Mouse (Mus musculus) retina, postnatal 7 days (tissue): ENCODE data around the gene 4930539E08Rik.

Source experiments
- DNase-seq: peaks from one replicate; pipeline ENCODE4 v3.0.0-alpha.2; 2012; ENCODE audit warnings: low read depth, low spot score

4930539E08Rik gene

GRCm38 (mm10) chr17:28930392-28931074 is 15.4 kb upstream of the 4930539E08Rik start:
- DNase-seq = no peak

DNA sequence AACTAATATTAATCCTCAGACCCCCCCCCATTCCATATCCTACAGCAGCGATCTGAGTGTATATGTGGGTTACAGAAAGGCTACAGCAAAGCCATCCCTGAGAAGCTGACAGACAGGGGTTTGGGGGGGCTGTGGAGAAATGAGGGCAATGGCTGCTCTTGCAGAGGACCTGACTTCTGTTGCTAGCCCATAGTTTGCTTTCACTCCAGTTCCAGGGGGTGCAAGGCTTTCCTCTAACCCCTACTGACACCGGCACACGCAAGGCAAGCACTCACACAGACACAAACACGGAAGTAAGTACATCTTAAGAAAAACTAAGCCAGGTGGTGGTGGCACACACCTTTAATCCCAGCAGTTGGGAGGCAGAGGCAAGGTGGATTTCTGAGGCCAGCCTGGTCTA is 14.2 kb upstream of the 4930539E08Rik start:
- DNase-seq = no peak

GRCm38 (mm10) chr17:28928004-28928403 is 12.9 kb upstream of the 4930539E08Rik start:
- DNase-seq = no peak

- DNase-seq = no peak
Observed at GRCm38 (mm10) chr17:28926866-28927635, 11.9 kb upstream of the 4930539E08Rik start.

DNA sequence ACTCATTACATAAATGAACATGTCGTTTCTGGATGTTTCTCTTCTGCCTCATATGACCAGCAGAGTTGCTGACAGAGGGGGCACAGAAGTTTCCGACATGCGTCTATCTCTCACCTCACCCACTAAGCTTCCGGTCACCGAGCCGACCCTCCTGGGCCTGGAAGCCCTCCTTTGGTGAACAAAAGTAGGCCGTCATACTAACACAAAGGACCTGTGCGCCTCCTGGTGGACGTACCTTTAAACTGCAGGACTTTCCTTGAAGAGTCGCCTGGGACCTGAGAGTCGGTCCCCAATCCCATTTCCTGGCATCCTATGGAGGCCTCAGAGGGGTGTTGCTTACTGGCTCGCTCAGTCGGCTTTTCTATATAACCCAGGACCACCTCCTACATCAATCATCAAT is 11.3 kb upstream of the 4930539E08Rik start:
- peak; percentile 70 for DNase-seq

DNA sequence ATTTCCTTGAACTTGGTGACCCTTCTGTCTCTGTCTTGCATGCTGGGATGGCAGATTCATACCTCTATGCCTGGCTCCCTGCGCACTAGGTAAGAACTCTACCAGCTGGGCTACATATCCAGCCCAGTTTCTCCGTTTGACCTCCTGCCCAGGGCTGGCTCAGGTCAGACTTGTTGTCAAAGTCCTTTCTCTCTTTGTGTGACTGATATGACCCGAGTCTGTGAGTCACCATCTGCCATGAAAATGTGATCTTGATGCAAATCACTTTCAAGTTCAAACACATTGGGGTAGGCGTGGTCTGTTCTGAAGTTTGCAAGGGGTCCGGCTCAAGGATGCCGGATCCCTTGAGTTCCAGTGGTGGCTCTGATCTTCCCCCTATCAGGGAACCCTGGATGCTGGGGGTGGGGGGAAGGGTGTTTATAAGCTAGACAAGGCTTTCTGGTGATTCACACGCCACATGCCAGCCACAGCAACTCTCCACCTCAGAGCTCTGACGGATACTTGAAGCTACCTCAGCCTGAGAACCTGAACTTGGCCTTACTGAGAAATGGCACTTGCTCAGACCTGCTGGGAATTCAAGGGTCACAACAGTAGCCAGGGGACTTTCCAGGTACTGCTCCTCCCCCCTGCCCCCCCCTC is 10.0 kb upstream of the 4930539E08Rik start:
- no peak for DNase-seq

GRCm38 (mm10) chr17:28922096-28922495 is 7.0 kb upstream of the 4930539E08Rik start:
- no peak for DNase-seq

GRCm38 (mm10) chr17:28921086-28921485 is 6.0 kb upstream of the 4930539E08Rik start:
- no peak for DNase-seq

- DNase-seq = no peak
Observed at GRCm38 (mm10) chr17:28916520-28916919, 1.4 kb upstream of the 4930539E08Rik start.

DNA sequence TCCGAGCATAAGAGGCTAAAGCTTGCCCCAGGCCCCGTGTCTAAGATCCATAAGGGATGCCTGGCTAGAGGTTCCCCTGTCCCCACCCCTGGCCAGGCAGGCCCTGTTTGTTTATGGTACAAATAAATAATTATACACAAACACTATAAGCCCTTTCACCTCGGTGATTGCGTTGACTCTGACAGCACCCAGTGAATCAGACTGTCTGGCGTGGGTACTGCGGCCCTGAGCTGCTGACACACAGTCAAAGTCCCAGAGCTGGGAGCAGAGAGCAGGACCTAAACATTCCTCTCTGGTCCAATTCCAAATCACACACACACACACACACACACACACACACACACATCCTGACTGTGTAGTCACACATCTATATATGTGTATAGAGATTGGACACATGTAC is 1.2 kb downstream of the 4930539E08Rik start:
- DNase-seq = no peak

DNA sequence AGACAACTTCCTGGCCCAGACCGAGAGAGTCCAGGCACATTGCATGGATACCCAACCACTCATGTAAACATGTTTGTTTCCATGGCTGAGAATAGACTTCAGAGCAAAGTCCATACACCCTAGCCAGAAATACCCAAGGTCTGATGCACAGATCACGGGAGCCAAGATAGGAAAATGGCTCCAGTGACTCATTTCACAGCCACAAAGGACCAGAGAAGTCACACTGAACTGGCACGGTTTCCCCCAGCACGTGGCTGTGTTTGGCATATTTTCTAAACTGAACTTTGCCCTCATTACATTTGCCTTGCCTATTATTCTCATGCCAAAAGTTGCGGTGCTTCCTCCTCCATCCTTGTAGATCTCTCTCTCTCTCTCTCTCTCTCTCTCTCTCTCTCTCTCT is 1.9 kb downstream of the 4930539E08Rik start:
- no peak for DNase-seq

DNA sequence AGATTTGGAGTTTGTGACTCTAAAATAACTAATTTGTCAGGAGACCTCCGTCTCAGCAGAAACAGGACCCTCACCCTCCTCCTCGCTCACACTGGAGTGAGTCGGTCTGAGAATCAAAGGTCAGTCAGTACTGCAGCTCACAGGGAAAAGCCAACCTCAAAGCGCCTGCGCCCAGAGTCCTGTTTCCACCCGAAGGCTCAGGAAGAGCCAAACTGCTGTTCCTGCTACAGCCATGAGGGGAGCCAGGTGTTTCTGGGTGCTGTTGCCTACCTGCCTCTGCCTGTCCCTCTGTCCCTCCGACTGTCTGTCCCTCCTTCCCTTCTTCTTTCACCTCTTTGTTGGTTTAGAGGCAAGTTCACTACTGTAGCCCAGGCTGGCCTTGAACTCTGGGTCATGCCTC is 5.0 kb downstream of the 4930539E08Rik start:
- DNase-seq = no peak

DNA sequence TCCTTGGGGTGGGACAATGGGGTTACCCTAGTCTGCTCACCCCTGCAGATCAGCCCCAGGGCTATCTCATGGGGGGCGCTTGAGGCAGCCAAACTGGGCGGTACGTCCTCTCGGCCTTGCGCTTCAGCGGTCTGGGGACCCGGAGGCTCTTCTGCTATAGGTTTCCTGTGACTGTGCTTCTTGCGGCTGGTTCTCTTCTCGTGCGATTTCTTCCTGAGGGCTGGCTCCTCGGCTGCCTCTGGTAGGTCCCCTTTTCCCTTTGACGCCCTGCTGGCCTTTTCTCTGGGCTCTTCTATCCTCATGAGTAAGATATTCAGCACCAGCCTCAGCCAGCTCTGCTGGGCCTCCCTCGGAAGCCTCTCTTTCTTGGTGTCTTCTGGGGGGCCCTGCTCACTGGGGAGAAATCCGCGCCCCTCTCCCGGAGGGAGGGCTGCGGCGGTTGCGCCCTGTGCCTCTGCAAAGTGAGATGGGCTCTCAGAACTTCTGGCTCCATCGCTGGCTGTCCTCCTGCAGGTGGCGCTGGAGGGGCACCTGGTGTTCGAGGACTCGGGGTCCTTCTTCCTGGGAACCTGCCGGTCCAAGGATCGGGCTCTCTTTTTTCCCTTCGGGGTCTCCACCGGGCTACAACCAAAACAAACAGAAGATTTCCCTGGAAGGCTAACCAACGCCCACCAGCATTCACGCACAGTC is 5.7 kb downstream of the 4930539E08Rik start:
- no peak for DNase-seq

DNA sequence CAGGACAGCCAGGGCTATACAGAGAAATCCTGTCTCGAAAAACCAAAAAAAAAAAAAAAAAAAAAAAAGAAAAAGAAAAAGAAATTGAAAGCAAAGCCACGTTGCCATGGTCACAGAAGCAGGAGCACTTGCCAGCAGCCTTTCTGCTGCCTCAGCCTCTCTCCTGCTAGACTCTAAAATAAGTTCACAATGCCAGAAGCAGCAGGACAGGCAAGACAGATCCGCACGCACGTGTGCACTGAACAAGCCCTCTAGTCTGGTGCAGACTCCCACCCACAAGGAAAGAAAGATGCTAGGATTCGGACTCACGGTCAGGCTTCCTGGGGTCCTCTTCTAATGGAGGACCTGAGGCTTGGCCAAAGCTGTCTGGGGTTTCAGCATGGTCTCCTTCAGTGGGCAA is 7.2 kb downstream of the 4930539E08Rik start:
- DNase-seq = no peak

DNA sequence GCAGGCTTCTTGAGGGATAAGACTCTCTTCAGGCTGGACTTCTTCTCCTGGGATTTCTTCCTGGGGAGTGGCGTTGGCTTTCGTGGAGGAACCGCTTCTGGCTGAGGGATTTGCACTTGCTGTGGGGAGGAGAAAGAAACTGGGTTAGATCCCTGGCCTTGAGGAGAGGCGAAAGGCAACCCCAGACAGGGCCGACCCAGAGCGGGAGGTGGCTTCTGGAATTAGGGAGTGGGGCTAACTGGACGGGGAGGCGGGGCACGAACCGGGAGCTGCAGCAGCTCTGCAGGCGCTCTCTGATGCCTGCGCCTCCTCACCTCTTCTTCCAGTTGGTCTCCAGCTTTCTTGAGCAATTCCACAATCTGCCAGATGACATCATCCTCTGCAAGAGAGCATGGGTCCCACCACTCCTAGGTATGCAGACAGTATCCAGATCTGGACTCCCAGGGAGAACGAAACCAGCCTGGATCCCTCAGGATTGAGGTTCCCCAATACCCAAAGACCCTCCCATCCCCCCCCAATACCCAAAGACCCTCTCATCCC is 9.7 kb downstream of the 4930539E08Rik start:
- no peak for DNase-seq

GRCm38 (mm10) chr17:28904546-28905376 is 10.4 kb downstream of the 4930539E08Rik start:
- DNase-seq = peak; percentile 54

GRCm38 (mm10) chr17:28901559-28901958 is 13.6 kb downstream of the 4930539E08Rik start:
- no peak for DNase-seq

- no peak for DNase-seq
Observed at GRCm38 (mm10) chr17:28899427-28899826, 15.7 kb downstream of the 4930539E08Rik start.

GRCm38 (mm10) chr17:28898249-28898648 is 16.9 kb downstream of the 4930539E08Rik start:
- no peak for DNase-seq

DNA sequence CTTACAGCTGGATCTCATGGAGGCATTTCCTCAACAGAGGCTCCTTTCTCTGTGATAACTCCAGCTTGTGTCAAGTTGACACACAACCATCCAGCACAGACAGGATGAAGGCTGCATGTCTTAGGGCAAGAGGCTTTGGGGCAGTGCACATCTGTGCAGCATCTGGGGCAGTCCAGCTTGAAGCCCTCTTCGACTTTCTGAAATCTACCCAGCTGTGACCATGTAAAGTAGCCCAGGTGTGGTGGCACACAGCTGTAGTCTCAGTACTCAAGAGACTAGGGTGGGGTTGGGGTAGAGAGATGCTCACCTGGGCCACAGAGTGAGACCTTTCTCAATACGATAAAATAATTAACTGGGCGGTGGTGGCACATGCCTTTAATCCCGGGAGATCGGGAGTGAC is 17.3 kb downstream of the 4930539E08Rik start:
- no peak for DNase-seq
